Mouse (Mus musculus): ENCODE data around the gene Mesp2.
"Not testable (repeated sequence)": the region's sequence is repeated elsewhere in the genome, so short reads cannot be mapped to it uniquely, and the experiment has no call there.

The Mesp2 gene

DNA sequence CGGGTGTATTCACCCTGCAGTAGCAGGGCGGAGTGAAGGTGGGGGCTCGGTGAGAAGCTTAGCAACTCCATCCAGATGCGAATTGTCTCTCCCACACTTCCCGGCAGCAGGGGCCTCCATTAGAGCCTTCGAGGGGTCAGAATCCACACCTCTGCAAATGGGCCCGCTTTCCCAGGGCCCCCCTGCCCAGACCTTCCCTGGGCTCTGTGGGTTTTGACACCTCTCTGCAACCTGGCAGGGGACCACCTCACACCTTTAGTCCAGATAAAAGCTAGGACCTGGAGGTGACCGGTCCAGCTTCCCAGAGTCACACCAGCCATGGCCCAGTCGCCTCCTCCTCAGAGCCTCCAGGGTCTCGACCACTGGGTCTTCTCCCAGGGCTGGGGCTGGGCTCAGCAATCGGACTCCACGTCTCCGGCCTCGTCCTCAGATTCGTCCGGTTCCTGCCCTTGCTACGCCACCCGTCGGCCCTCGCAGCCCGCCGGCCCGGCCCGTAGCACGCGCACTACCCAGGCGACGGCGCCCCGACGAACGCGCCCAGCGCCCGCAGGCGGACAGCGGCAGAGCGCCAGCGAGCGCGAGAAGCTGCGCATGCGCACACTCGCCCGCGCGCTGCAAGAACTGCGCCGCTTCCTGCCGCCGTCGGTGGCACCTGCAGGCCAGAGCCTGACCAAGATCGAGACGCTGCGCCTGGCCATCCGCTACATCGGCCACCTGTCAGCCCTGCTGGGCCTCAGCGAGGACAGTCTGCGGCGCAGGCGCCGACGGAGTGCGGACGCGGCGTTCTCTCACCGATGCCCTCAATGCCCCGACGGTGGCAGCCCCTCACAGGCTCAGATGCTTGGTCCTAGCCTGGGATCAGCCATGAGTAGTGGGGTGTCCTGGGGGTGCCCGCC lies at the start of gene Mesp2:
TSS of gene Mesp2 (plus strand) at position 117 of the 896 bp plus-strand sequence.
- DNase-seq (ENCODE audit: low spot score), result peak; percentile 84

DNA sequence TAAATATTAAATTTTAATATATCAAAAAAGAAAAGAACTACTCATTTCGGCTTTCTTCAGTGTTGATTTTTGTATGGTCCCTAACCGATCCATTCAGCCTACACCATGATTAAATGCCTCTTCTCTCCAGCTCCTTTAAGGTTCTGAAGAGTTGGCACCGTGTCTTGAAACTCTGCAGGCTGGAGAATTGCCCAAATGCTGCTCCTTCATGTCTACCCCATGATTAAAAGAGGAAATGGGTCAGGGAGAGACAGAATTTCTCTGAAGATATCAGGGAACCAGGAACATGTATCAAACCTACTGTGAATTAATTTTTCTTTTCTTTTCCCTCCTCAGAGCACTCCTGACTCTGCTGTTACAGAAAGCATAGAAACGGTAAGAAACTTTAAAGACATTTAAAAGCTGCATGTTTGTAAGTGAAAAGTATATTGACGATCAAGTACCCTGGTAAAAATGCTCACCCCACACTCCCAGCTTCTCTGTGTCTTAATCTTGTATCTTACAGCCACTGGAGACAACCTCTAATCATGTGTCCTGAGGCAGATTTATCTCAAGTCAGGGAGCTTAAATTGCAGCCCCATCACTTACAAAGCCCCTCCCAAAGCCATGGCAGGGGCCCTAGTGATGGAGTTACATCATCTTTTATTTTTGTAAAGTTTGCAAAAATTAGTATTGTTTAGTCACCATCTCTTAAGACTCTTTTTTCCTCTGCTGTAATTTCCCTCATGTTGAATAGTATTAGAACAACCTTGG lies 49.2 kb upstream of the Mesp2 start:
- no peak for DNase-seq (ENCODE audit: low spot score)

DNA sequence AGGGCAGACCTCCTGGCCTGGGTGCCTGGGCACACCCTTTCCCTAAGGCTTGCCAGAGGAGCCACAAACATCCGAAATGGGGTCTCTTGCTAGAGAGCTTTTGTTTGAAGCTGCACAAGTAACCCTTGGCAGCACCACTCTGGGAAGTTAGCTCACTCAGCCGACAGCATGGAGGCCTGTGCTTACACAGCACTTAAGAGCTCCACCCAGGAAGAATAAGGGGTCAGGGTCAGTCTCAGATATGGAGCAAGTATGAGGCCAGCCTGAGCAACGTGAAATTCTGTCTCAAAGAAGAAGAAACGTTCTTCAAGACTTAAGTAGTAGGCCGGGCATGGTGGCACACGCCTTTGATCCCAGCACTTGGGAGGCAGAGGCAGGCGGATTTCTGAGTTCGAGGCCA lies 48.4 kb upstream of the Mesp2 start:
- no peak for DNase-seq (ENCODE audit: low spot score)

DNA sequence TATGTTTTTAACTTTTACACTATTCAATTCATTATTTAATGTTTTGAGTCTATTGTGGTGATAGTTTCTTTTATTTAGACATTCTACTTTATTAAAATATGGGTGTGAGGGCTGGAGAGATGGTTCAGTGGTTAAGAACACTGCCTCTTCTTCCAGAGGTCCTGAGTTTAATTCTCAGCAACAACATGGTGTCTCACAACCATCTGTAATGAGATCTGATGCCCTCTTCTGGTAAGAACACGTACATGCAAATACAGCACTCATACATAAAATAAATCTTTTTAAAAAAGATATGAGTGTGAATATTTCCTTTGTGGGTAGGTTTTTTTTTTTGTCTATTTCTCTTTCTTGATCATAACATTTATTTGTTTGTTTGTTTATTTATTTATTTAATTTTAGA lies 44.5 kb upstream of the Mesp2 start:
- DNase-seq (ENCODE audit: low spot score), result no peak

DNA sequence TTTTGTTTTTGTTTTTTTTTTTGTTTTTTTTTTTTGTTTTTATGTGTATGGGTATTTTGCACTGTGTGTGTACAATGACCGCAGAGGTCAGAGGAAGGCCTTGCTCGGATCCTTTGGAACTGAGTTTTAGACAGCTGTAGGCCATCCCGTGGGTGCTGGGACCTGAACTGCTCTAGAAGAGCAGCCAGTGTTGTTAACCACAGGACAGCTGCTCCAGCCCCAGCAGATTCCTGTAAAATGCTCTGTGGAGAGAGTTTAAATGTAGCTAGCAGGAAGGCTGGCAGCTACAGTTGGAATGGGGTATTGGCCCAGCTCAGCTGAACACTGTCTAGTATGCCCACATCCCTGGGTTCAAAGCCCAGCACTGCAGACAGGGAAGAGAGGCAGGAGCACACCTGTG lies 40.9 kb upstream of the Mesp2 start:
- DNase-seq (ENCODE audit: low spot score), result no peak

DNA sequence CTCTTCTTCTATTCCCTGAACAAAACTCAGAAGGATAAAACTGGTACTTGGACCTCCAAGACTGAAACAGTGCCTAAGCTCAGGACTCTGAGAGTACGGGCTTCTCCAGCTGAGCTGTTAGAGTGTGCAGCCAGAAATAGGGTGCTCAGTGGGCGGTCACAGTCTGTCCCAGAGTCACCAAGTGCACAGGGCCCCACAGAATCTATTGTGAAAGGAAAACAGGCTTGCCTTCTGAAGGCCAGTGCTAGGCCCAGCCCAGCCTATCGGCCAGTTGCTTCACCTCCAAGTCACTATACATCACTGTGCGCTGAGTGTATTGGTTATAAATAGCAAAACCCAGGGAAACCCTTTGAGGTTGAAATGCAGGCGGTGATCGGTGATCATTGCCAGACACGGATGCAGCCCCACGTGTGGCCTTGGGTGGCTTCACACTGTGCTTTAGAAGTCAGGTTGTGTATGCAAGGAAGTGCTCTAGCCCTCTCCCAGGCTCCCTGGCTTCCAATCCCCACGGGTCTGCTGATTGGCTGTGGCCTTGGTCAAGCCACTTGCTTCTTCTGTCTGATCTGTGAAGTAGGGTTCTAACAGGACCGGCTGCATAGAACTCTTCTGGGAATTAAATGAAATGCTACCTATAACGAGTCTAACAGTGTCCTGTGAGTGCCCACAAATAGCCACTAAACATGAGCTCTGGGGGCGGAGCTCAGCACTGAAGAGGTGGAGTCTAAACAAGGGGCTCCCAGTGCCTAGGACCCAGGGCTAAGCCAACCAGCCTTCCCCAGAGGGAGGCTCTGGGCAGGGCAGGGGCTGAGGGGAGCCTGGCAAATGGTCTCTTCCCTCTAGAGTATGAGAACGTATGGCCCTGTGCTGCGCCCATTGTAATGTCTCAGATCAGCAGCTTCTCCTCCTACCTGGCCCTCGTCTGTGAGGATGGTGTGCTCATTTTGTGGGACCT lies 38.7 kb upstream of the Mesp2 start:
- DNase-seq (ENCODE audit: low spot score), result no peak

DNA sequence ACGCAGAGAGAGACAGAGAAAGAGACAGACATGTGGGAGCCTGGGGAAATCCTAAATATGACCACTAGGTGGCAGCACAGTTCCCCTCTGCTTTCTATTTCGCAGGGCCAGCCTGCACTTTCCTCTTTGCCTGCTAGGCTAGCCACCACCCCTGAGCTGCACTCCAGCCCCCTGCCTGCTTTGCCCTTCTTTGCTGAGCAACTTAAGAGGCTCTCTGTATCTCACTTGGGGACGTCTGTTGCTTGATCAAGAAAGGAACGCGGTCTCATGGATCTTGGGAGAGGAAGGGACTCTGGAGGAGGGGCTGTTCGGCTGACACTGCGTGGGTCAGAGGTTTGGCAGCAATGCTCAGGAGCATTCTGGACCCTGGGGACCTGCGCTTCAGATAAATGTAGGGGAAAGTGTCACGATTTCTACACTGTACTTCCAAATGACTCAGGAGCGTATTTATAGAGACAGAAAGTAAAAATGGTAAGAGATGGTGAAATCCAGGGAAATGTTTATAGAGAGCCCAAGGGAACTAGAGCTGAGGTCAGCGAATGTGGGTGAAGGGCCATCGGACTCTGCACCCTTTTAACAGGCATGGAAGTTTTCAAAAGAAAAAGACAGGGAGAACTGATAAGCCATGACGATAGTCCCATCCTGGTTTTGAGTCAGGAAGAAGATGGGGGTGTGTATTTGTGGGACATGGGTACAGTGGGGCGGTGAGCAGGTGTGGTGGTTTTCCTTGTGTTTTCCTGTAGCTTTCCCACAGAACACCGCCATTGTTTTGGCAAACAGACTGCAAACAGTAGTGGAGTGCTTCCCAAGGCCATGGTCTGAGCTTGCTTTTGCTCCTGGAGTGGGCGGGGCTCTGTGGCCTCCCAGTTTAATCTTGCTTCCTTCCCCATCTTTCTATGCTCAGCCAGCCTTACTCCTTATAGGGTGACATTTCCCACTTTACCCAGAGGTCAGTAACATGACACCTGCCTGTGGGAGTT lies 29.6 kb upstream of the Mesp2 start:
- DNase-seq (ENCODE audit: low spot score), result peak; percentile 69

DNA sequence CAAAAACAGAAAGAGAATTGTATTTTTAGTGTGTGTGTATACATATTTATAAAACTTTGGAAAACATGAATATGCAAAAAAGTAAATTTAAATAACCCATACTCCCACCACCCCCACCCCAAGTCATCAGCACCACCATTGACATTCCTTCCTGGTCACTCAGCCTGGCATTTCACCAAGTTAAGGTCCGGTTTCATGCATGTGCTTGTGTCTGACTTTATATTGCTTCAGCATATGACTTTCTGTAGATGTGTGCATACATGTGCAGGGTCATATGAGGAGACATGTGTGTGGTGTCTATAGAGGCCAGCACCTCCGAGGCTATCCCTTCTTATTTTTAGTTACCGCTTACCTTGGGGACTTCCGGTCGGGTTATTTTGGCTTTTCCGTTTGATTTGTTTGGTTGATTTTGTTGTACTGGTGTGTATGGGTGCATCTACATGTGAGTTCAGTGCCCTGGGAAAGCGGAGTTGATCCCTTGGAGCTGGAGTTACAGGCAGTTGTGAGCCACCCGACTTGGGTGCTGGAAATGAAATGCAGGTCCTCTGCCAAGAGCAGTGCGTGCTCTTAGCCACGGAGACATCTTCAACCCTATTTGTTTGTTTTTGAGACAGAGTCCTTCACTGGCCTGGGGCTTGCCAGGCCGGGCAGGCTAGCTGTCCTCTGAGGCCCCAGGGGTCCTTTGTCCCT lies 28.6 kb upstream of the Mesp2 start:
- no peak for DNase-seq (ENCODE audit: low spot score)

DNA sequence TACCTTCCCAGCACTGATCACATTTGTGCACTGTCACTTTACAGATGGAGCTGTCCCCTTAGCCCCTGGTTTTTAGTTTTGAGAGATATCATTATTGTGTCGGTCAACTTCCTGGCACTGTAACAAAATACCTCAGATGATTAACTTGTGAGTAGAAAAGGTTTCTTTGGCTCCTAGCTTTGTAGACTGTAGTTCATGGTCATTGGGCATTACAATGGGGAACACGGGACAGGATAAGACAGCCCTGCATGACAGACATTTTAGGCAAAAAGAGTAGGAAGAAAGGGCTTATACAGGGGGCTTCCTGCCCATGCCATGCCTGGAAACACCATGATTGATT lies 28.0 kb upstream of the Mesp2 start:
- no peak for DNase-seq (ENCODE audit: low spot score)

DNA sequence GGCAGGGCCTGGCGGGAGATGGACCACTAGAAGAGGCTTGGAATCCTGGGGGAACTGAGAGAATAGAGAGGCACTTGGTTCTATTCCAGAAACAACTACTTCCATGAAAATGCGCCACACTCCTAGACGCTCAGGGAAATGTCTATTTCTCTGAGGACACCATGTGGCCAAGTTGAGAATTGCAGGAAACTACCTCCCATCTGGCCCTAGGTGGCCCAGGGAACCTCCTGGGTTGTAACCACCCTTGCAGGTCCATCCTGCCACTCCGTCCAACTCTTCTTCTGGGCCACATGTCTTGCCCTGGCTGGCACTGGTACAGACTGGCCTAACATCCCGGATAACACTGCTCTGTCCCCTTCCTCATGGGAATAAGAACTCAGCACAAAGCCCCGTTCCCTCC lies 24.2 kb upstream of the Mesp2 start:
- DNase-seq (ENCODE audit: low spot score), result peak; percentile 40

DNA sequence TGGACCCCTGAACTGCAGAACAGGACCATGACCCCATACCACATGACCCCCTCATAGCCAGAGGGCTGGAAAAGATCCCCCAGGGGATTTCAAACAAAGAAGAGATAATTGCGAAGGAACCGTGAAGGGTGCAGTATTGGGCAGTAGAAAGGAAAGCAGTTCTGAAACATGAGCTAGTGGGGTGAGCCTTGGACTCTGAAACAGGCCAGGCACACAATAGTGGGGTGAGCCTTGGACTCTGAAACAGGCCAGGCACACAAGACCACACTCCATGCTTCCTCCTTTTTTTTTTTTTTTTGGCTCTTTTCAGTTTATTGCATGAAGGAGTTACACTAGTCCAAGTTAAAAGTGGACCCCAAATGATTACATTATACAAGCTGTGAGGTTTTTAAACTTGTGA lies 20.7 kb upstream of the Mesp2 start:
- not testable (repeated sequence) for DNase-seq (ENCODE audit: low spot score)

DNA sequence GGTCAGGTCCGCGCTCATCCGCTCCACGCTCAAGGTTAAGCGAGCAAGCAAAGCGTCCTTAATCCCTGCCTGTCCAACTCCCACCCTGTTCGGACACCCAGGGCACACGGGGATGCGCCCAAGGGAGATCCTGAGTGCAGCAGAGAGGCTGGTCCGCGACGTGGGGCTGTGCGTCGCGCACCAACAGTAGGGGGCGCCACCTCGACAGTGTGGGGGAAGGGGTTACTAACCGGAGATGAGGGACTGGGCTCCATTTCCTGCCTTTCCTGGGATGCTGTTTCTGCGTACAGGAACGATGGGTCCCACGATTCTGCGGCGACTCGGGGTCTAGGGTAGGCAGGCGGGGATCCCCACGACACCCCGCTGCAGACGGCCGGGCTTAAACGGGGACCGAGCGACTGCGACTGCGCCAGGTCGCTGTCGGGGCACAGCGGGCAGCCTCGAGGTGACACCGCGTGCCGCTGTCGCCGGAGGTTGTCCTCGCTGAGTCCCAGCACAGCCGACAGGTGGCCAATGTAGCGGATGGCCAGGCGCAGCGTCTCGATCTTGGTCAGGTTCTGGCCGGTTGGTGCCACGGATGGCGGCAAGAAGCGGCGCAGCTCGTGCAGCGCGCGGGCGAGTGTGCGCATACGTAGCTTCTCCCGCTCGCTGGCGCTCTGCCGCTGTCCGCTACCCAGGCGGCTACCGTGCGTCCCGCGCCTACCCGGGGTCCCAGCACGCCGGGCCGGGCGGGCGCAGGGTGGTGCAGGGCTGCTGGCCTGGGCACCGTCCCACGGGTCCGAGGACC lies 17.7 kb upstream of the Mesp2 start:
- DNase-seq (ENCODE audit: low spot score), result peak; percentile 76

DNA sequence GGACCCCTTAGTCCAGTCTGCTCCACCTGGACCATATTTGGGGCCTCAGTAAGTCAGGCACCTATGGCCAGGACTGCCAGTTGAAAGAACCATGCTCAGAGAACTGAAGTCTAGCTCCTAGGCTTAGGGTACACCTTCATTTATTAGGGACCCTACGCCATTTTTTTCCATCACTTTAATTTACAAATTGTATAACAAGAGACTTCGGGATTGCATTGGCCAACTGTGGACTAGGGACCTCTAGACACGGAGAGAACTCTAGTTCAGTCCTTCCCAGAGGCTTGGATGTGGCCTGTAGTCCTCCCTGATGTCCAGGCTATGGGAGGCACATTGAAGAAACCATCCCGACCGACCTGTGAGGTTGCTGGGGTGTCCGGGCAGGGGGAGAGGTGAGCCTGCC lies 16.8 kb upstream of the Mesp2 start, which contains the start of gene Mesp1:
TSS of gene Mesp1 (minus strand) at position 101 of the 400 bp plus-strand sequence.
- DNase-seq (ENCODE audit: low spot score), result no peak

DNA sequence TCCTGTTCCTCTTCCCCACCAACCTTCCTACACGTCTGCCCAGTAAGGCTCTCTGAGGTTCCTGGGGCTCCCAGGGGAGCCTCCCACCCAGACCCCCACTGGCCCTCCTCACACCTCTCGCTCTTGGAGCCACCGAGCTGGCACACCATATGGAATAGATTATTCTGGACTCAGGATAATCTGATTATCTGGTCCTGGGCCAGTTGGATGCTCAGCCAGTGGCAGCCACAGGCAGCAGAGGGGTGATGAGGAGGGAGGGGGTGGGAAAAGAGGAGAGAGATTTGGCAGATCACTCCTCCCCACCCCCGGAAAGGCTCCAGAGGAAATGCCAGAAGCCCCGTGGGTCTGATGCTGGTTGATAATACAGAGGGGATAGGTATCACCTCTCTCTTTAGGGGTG lies 11.9 kb upstream of the Mesp2 start:
- DNase-seq (ENCODE audit: low spot score), result no peak

DNA sequence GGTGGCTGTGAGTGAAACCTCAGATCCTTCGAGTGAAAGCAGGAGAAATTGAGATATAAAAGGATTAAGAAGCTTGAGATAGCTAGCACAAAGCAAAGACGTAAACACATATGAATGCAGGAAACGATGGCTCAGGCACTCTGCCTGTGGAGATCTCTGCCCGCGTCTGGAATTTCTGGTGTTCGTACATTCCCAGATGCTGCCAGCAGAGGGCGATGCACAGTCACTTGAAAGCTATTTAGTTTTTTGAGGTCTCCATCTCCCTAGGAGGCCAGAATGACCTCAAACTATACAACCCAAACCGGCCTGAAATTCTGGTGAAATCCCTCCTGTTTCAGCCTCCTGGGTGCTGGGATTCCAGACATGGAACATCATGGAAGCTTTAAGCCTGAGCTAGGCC lies 11.5 kb upstream of the Mesp2 start:
- peak; percentile 48 for DNase-seq (ENCODE audit: low spot score)

DNA sequence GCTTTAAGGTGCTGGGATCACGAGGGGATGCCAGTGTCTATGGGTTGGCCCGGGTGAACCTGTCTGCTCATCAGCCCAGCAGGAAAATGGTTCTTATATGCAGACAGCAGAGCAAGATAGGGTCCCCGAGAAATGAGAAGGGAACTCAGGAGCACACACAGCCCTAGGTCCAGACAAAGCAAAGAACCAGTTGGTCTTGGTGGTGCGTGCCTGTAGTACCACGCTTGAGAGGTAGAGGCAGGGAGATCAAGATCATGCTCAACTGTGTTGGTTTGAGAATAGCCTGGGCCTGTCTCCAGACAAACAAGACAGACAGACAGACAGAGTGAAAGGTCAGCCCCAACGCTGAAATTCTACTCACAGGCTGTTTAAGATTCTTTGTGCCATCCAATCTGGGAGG lies 11.0 kb upstream of the Mesp2 start:
- DNase-seq (ENCODE audit: low spot score), result no peak

DNA sequence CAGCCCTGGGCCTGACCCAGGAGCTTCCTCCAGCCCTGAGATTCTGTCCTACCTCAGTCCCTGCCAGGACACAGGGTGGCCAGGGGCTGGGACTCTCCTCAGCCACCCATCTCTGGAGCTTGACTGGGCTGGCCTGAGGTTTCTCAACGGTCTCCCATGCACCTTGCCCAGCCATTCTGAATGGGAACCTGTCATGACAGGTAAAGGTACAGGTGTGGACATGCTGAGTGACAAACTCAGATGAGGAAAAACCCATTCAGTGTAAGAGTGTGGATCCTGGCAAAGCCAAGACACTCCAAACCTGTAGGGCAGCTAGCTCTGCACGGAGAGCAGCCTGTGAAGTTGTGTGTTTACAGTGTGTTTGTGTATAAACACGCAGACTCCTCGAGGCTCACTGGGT lies 10.2 kb upstream of the Mesp2 start:
- DNase-seq (ENCODE audit: low spot score), result no peak

DNA sequence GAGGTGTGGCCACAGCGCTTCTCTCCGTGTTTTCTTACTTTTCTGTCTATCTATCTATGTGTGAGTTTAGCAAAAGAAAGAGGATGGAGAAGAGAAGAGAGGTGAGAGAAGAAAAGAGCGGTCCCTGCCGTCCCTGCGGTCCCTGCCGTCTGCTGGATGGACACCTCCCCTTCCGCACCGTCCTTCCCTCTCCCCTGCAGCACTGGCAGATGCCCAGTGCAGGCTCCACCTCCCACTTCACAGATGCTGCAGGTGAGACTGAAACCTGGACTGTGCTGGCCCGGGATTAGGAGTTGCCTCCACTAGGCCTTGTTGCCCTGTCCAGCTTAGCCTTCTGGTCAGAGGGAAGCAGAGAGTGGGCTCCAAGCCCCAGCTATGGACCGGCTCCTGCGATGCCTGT lies 9.1 kb upstream of the Mesp2 start:
- DNase-seq (ENCODE audit: low spot score), result no peak

DNA sequence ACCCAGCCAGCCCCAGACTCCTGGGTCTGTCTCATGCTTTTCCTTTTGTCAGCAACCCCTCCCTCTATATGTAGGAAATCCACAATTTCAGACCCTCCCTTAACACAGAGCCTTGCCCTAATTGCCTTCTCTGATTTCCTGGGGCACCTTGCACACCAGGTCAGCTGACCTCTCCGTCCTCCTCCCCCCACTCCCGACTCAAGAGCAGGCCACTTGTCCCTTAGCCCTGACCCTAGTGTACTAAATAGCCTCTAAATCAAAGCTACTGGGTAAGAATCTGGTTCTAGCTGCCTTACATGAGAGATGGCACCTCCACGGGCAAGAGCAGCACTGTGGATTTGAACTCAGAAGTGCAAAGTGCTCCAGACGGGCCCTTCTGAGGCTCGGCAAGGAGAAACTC lies 8.5 kb upstream of the Mesp2 start:
- no peak for DNase-seq (ENCODE audit: low spot score)

DNA sequence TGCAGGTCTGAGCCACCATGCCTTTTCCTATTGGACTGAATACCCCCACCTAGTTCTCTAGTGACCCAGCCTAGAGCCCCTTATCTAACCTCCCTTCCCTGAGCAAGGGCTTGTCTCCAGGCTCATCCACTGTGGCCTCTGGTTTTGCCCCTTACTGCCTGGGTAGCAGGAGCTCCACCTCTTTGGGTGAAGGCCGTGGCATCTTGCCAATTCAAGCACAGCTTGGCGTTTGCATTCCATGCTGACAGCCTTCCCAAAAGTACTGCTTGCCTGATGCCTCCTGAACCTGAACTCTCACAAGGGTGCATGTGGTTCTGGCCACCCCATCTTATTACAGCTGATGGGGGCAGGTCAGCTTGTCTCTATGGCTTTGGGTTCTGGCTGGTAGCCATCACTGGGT lies 6.6 kb upstream of the Mesp2 start:
- DNase-seq (ENCODE audit: low spot score), result no peak

Data from testis, postnatal 14 days (tissue).